Mouse (Mus musculus): Measurements from ENCODE around the gene Hoxb6. TPM values are rescaled to one million over a fixed set of nuclear protein-coding genes. Genes with fewer than 3 reads are reported as not detected.

Gene Hoxb6
- total RNA-seq, 2 experiments from 2014 or later: not detected

DNA sequence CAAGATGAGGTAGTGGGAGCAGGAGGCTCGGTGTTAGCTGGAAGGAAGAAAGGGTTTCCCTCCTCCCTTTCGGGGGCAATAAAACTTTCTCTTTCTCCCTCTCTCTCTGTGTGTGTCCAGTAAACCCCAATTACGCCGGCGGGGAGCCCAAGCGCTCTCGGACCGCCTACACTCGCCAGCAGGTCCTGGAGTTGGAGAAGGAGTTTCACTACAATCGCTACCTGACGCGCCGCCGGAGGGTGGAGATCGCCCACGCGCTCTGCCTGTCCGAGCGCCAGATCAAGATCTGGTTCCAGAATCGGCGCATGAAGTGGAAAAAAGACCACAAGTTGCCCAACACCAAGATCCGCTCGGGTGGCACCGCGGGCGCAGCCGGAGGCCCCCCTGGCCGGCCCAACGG lies 27.6 kb downstream of the Hoxb6 start:
- intact Hi-C loops (cut with DNase I): no loop called here
- DNase-seq (ENCODE audit: extremely low spot score in 1 of 2, low spot score in 2 of 2): no peak

GRCm38 (mm10) chr11:96320688-96321087 lies 28.4 kb downstream of the Hoxb6 start:
- no peak for DNase-seq (ENCODE audit: extremely low spot score in 1 of 2, low spot score in 2 of 2)
- intact Hi-C loops (cut with DNase I): no loop called here

GRCm38 (mm10) chr11:96321846-96322245 lies 29.6 kb downstream of the Hoxb6 start:
- intact Hi-C loops (cut with DNase I): no loop called here

GRCm38 (mm10) chr11:96322738-96323137 lies 30.5 kb downstream of the Hoxb6 start:
- intact Hi-C loops (cut with DNase I): no loop called here

More at GRCm38 (mm10) chr11:96321846-96322245, 29.6 kb downstream of the Hoxb6 start:
- no peak for DNase-seq (ENCODE audit: extremely low spot score in 1 of 2, low spot score in 2 of 2)

GRCm38 (mm10) chr11:96323154-96323553 lies 30.9 kb downstream of the Hoxb6 start, which contains the start of gene Hoxb3:
Gene Hoxb3, plus strand, starts transcription at chr11:96323326.
- intact Hi-C loops (cut with DNase I): no loop called here
- DNase-seq (ENCODE audit: extremely low spot score in 1 of 2, low spot score in 2 of 2): no peak

More at GRCm38 (mm10) chr11:96322738-96323137, 30.5 kb downstream of the Hoxb6 start:
- DNase-seq (ENCODE audit: extremely low spot score in 1 of 2, low spot score in 2 of 2): no peak

GRCm38 (mm10) chr11:96324125-96324524 lies 31.8 kb downstream of the Hoxb6 start:
- intact Hi-C loops (cut with DNase I): no loop called here
- no peak for DNase-seq (ENCODE audit: extremely low spot score in 1 of 2, low spot score in 2 of 2)

GRCm38 (mm10) chr11:96324965-96325364 lies 32.7 kb downstream of the Hoxb6 start:
- intact Hi-C loops (cut with DNase I): no loop called here
- DNase-seq (ENCODE audit: extremely low spot score in 1 of 2, low spot score in 2 of 2): no peak

GRCm38 (mm10) chr11:96325747-96326212 lies 33.5 kb downstream of the Hoxb6 start:
- intact Hi-C loops (cut with DNase I): no loop called here
- no peak for DNase-seq (ENCODE audit: extremely low spot score in 1 of 2, low spot score in 2 of 2)

GRCm38 (mm10) chr11:96326705-96327104 lies 34.4 kb downstream of the Hoxb6 start:
- no peak for DNase-seq (ENCODE audit: extremely low spot score in 1 of 2, low spot score in 2 of 2)
- intact Hi-C loops (cut with DNase I): no loop called here

DNA sequence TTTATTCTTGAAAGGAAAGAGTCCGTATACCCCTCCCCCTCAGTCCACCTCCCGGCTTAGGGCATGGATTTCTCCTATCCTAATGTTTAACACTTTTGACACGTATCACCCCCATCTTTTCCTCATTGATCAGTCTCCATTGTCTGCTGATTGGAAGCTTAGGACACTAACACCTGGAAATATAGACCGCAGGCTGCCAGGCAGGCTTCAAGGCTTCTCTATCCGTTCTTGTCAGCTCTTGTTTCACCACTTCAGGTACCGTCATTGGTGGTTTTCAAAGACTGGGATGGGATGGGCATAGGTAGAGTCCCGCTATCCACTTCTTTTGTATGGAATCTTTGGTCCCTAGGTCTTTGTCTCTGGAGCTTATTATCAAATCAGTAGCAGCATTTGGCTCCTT lies 34.8 kb downstream of the Hoxb6 start:
- no peak for DNase-seq (ENCODE audit: extremely low spot score in 1 of 2, low spot score in 2 of 2)
- intact Hi-C loops (cut with DNase I): no loop called here

DNA sequence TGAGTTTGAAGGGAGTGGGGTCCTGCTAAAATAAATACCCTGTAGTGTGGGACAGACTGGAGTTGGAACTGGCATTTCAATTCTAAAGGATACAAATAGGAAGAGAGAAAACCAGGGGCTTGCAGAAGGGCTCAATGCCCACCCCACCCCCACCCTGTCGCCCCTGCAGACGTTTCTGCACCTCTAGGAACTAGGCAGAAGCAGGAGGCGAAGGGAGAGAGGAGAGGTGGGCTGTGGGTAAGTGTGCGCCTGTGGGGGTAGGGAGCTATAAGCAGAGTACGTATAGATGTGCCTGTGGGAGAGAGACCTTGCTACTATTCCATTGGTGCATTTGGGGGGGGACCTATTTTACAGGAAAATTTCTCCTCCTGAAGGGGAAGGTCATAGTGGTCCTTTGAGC lies 35.5 kb downstream of the Hoxb6 start:
- no peak for DNase-seq (ENCODE audit: extremely low spot score in 1 of 2, low spot score in 2 of 2)
- intact Hi-C loops (cut with DNase I): no loop called here

GRCm38 (mm10) chr11:96328605-96329004 lies 36.3 kb downstream of the Hoxb6 start:
- no peak for DNase-seq (ENCODE audit: extremely low spot score in 1 of 2, low spot score in 2 of 2)
- intact Hi-C loops (cut with DNase I): no loop called here

DNA sequence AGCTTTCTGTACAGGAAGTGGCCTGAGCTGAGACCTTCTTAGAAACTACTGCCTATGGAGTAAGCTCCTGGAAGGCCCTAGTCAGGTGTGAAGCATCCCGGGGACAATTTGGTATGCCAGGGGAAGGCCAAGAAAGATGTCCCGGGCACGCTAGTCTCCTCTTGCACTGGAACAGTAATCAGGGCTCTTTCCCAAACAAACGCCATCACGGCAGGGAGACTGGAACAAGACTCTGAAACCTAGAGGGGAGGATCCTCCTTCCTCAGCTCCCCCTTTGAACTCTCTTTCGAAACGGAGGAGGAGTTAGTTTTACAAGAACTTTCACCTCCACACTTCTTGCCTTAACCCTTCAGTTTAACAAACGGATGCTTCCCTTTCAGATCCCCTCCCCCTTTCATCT lies 39.8 kb downstream of the Hoxb6 start:
- intact Hi-C loops (cut with DNase I): no loop called here
- DNase-seq (ENCODE audit: extremely low spot score in 1 of 2, low spot score in 2 of 2): no peak

GRCm38 (mm10) chr11:96332618-96333032 lies 40.3 kb downstream of the Hoxb6 start:
- intact Hi-C loops (cut with DNase I): no loop called here
- no peak for DNase-seq (ENCODE audit: extremely low spot score in 1 of 2, low spot score in 2 of 2)

DNA sequence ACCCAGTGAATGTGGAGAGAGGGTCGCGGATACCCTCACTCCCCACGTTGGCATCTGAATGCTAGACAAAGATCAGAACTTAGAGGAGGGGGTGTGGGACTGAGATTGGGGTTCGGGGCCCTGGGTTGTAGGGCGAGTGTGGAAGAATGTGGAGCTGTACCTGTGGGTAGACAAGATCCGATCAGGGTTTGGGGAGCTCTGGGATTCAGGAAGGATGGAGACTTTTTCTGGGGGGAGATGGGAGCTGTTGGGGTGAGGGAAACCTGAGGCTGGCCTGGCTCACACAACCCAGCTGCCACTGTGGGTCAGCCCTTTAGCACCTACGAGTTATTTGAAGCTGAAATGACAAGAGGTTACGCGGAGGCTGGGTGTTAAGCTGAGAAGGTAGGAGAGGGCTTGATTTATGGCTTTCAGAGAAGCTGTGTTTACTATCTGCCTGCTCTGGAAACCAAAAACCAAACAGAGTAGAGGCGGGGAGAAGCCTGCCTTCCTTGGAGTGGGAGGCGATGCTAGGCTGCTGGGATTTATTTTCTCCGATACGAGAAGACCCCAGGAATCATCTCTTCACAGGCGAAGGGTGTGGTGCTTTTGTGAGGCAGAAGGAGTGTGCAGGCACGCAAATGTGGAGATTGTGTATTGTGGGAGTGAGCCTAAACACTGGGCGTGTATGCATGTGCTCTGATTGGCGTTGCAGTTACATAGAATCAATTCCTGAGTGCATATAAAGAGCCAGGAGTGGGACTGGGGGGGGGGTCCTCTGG lies 41.1 kb downstream of the Hoxb6 start:
- intact Hi-C loops (cut with DNase I): no loop called here

DNA sequence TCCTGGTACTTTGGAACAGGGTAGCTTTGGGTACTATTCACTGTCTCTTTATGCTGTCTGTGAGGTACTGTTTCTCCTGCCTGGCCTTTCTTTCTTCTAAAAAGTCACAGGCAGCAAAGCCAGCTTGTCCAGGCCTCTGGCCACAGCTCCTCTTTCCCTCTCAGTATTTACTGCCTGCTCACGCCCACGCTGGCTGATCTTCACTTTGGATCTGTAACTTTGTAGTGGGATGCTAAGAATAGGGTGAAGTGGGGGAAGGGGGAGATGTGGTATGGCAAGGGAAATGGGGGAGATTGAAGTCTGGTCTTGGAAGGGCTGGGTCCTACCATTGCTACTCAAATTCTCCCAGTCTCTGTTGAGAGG lies 41.7 kb downstream of the Hoxb6 start:
- intact Hi-C loops (cut with DNase I): no loop called here
- no peak for DNase-seq (ENCODE audit: extremely low spot score in 1 of 2, low spot score in 2 of 2)

More for the DNA sequence above, 41.1 kb downstream of the Hoxb6 start:
- DNase-seq (ENCODE audit: extremely low spot score in 1 of 2, low spot score in 2 of 2): no peak

DNA sequence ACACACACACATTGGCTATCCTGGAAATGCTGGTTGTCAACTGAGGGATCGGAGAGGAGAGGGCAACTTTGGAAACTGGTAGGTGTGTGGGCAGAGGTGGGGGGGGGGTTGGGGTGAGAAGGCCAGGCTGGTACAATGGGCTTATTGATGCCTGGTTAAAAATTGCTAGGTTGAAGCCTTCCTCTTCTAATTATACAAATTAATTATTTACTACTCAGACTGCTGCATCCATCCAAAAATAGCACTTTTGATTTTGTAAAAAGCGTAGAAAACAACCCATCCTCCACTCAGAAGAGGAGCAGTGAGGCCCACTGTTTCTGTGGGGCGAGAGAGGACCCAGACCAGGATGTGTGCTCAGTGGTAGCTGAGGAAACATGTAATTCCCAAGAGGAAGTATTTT lies 42.7 kb downstream of the Hoxb6 start:
- no peak for DNase-seq (ENCODE audit: extremely low spot score in 1 of 2, low spot score in 2 of 2)
- intact Hi-C loops (cut with DNase I): no loop called here

DNA sequence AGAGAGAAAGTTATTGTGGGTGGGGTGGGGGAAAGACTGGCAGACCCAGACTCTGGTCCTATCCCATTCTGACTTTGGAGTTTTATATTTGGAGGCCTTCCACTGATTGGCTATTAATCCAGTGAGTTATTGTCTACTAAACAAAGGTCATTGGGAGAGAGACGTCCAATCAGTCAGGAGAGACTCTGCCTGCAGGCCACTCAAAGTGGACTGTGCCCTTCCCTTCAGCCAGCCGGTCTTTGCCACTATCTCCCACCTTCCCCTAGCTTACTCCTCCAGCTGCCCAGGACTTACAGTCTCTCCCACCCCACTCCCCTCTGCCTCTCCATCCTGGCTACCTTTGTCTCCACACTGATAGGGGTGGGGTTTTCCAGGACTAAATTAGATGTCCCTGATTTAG lies 44.3 kb downstream of the Hoxb6 start:
- DNase-seq (ENCODE audit: extremely low spot score in 1 of 2, low spot score in 2 of 2): no peak
- intact Hi-C loops (cut with DNase I): no loop called here

DNA sequence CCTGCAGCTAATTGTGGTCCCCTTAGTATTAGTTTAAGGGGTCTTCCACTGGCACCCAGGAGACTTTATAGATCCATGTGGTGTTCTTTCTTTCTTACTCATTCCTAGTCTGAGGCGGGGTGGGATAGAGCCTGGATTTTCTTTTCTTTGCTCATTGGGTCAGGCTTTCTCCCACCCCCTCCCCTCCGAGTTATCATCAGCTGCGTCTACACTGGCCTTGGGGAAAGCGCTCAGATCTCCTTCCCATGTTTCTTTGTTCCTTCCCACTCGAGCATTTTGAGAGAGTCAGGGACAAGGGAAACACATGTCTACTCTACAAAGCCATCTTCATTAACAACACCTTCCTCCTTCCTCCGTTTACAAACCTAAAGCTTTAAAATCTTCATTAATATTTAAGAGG lies 44.8 kb downstream of the Hoxb6 start:
- intact Hi-C loops (cut with DNase I): no loop called here

DNA sequence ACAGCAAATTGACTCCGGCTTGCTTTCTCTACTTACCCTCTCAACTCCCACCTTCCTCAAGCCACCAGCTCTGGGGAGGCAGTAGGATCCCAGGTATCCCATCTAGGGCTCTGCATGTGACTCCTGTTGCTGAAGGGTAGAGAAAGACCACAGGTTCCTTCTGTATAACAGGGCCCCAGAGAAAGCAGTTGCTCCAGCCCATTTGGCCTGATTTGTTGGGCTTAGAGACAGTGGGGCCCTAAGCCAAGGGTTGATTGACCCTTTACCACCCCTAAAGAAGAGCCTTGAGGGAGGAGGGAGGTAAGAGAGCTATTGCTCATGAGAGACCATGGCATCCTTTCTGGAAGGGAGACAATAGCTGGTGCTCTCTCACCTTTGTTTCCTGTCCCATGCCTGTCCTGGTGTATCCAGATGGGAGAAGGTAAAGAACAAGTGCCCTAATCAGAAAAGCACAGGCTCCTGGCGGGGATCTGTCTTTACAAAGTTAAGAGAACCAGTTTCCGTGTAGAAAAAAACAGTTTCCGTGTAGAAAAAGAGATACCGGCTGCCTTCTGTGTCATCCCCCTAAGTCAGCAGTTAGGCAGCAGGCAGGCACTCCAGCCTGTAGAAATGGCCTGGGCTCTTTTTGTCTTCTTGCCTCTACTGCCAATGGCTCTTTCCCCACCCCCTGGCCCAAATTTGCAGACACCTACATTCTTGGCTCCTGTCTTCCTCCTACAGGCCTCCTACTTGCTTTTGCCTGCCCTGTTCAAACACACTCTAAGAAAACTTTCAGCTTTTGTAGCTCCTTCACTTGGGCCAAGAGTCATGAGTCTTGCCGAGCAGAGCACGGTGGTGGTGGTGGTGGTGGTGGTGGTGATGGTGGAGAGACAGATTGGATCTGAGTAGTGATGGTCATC lies 46.9 kb downstream of the Hoxb6 start:
- intact Hi-C loops (cut with DNase I): no loop called here
- no peak for DNase-seq (ENCODE audit: extremely low spot score in 1 of 2, low spot score in 2 of 2)

More for the DNA sequence above, 44.8 kb downstream of the Hoxb6 start:
- DNase-seq (ENCODE audit: extremely low spot score in 1 of 2, low spot score in 2 of 2): no peak

Data from left cerebral cortex, postnatal 10 days (tissue).